Mouse (Mus musculus) neural tube, embryonic 14.5 days (tissue): ENCODE measurements around the gene Slc15a2. TPM values are rescaled to one million over a fixed set of nuclear protein-coding genes. Genes with fewer than 3 reads are reported as not detected.

Experiments used
- ATAC-seq: fragments of 200-750 bp; cut with Nextera tagmentation; 2 replicates; pipeline ENCODE4 v1.8.0; 2017; ENCODE audit warnings: low read depth, mild to moderate bottlenecking, moderate TSS enrichment, moderate library complexity
- H3K27ac ChIP-seq: fragments of 300-500 bp; sonication (generic); 2 replicates; pipeline ENCODE4 v1.5.1; 2014; ENCODE audit warnings: low read depth, mild to moderate bottlenecking, control low read depth, low read length, moderate library complexity, mixed read lengths
- H3K27me3 ChIP-seq: fragments of 300-500 bp; sonication (generic); 2 replicates; pipeline ENCODE4 v1.6.1; 2014; ENCODE audit warnings: low read length; ENCODE audit not compliant: control insufficient read depth, insufficient read depth
- H3K36me3 ChIP-seq: fragments of 300-500 bp; sonication (generic); 2 replicates; pipeline ENCODE4 v1.6.1; 2014; ENCODE audit warnings: low read length, mixed read lengths; ENCODE audit not compliant: control insufficient read depth, insufficient read depth
- H3K4me1 ChIP-seq: fragments of 300-500 bp; sonication (generic); 2 replicates; pipeline ENCODE4 v1.6.1; 2014; ENCODE audit warnings: low read length; ENCODE audit not compliant: control insufficient read depth, insufficient read depth
- H3K4me2 ChIP-seq: fragments of 300-500 bp; sonication (generic); 2 replicates; pipeline ENCODE4 v1.6.1; 2014; ENCODE audit warnings: mild to moderate bottlenecking, low read depth, low read length, control low read depth
- H3K4me3 ChIP-seq: fragments of 300-500 bp; sonication (generic); 2 replicates; pipeline ENCODE4 v1.5.1; 2014; ENCODE audit warnings: low read depth, low read length, control low read depth, mixed read lengths
- H3K9ac ChIP-seq: fragments of 300-500 bp; sonication (generic); replicated peaks from 2 replicates; pipeline ENCODE4 v1.6.1; 2014; ENCODE audit warnings: low read depth, mild to moderate bottlenecking, control low read depth, low read length, mixed read lengths
- H3K9me3 ChIP-seq: fragments of 300-500 bp; sonication (generic); 2 replicates; pipeline ENCODE4 v1.6.1; 2016; ENCODE audit warnings: low read length; ENCODE audit not compliant: control insufficient read depth
- WGBS: fragments of 180-500 bp; shearing (Covaris S2); extraction: QIAGEN DNeasy Blood & Tissue Kit; methylation state at CpG from one replicate; pipeline ENCODE4 v1.1.7; 2014; 5-methylcytosine and 5-hydroxymethylcytosine counted together
- polyA plus RNA-seq: library from polyadenylated mRNA; unstranded; fragments of >200 nt; fragmentation: Nextera tagmentation; extraction: Ambion mirVana; gene quantifications from 2 replicates; pipeline ENCODE4 v1.2.1, GENCODE M21; 2014

The Slc15a2 gene
- polyA plus RNA-seq, 1 experiment from 2014 or later, result 14.7 TPM

DNA sequence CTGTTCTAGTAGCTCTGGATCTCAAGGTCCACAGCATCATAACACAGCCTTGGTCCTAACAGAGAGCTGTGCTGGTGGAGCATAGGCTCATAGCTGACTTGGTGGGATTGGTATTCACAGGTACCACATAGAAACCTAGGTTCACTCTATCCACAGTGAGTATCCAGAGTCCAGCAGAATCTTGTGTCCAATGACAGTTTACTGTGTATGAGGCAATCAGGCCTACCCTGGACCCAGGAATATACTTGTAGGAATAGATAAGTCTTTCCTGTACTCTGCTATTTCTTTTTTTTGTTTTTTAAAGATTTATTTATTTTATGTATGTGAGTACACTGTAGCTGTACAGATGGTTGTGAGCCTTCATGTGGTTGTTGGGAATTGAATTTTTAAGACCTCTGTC is 32.2 kb upstream of the Slc15a2 start:
- no peaks in the 10 kb centered on the region for H3K9me3 ChIP-seq
- no peaks in the 10 kb centered on the region for H3K4me1 ChIP-seq
- H3K9ac ChIP-seq, result no peak overlapping the region
- no peak overlapping the region for H3K4me2 ChIP-seq
- H3K27me3 ChIP-seq, result no peaks in the 10 kb centered on the region
- ATAC-seq, result peak; percentile 42; the same call in 1 of the 2 replicates
- no peak overlapping the region for H3K4me3 ChIP-seq
- H3K27ac ChIP-seq, result no peak overlapping the region
- no peaks in the 10 kb centered on the region for H3K36me3 ChIP-seq

DNA sequence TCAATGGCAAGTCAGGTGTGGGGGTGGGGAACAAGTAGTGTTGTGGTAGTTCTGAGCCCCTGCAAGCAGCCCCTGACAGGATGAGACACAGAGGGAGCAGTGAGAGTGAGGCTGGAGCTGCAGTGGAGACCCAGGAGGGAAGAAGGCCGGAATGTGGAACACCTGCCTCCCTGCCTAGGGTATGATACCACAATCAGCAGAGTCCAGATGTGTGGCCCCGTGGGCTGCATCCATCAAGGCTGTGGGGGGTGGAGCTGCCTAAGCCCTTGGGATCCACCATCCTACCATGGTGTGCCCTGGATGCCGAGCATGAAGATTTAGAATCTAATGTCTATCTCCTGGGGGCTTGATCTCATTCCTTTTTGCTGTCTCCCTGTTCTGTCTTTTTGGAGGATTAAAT is 28.9 kb upstream of the Slc15a2 start:
- no peaks in the 10 kb centered on the region for H3K4me1 ChIP-seq
- WGBS, result 77% methylated on average over 3 of the region's 3 CpGs

DNA sequence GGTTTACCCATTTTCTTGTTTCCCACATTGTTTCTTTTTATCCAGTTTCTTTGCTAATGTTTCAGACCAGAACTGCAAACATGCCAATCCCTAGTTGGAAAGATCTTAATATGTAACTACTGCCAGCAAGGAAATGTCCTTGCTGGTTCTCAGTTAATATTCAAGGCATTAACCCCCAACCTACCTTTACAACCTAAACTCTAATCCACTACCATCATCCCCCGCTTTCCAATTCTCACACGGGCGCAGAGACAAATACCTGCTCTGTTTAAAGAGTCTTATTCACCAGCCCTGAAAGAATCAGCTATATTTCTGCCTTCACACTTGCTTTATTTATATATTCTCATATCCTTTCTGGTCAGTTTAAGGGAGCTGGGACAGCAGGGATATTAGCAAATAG is 23.9 kb upstream of the Slc15a2 start:
- no peaks in the 10 kb centered on the region for H3K36me3 ChIP-seq
- no peaks in the 10 kb centered on the region for H3K9me3 ChIP-seq
- no peak overlapping the region for H3K4me2 ChIP-seq
- no peak overlapping the region for H3K9ac ChIP-seq
- no peak overlapping the region for H3K27ac ChIP-seq
- ATAC-seq, result no peak
- H3K4me3 ChIP-seq, result no peak overlapping the region
- WGBS, result 85% methylated on average over 3 of the region's 3 CpGs
- no peaks in the 10 kb centered on the region for H3K4me1 ChIP-seq
- H3K27me3 ChIP-seq, result no peaks in the 10 kb centered on the region

More for the DNA sequence above, 28.9 kb upstream of the Slc15a2 start:
- no peaks in the 10 kb centered on the region for H3K27me3 ChIP-seq
- no peak for ATAC-seq
- H3K36me3 ChIP-seq, result no peaks in the 10 kb centered on the region
- no peak overlapping the region for H3K27ac ChIP-seq
- H3K9me3 ChIP-seq, result no peaks in the 10 kb centered on the region
- H3K9ac ChIP-seq, result no peak overlapping the region
- no peak overlapping the region for H3K4me3 ChIP-seq
- no peak overlapping the region for H3K4me2 ChIP-seq

DNA sequence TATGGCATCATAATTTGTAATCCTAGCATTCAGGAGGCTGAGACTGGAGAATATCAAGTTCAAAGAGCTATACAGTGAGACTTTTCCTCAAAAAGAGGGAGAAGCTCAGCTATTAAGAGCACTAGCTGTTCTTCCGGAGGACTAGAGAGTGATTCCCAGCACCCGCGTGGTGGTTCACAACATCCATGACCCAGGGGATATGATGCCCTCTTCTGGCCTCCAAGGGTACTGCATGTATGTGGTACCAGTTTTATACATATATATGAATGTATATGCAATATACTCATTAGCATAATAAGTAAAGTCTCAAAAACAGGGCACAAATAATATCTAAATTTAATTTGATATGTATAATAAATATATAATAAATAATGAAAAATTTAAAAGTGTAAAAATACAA is 17.6 kb upstream of the Slc15a2 start:
- H3K27me3 ChIP-seq, result no peaks in the 10 kb centered on the region
- no peak for ATAC-seq
- WGBS, result 83% methylated on average over 3 of the region's 3 CpGs

DNA sequence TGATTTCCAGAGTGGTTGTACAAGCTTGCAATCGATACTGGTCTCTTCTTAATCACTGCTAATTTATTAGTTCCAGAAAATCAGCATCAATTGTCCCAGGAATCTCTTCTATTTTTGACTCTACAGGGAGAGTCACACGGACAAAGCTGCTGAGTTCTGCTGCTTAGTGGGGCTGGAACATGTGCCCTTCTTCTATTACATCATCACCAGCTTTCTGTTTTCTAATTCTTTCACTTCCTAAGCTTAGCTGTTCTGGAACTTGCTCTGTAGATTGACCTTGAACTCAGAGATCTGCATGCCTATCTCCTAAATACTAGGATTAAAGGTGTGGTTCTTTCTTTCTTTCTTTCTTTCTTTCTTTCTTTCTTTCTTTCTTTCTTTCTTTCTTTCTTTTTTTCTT is 13.6 kb upstream of the Slc15a2 start:
- no peak overlapping the region for H3K4me3 ChIP-seq
- no peak for ATAC-seq
- no peaks in the 10 kb centered on the region for H3K36me3 ChIP-seq
- H3K27me3 ChIP-seq, result no peaks in the 10 kb centered on the region
- no peaks in the 10 kb centered on the region for H3K4me1 ChIP-seq
- H3K27ac ChIP-seq, result no peak overlapping the region
- H3K4me2 ChIP-seq, result no peak overlapping the region
- no peak overlapping the region for H3K9ac ChIP-seq
- H3K9me3 ChIP-seq, result no peaks in the 10 kb centered on the region
- WGBS, result 81% methylated on average over 2 of the region's 2 CpGs

More for the DNA sequence above, 17.6 kb upstream of the Slc15a2 start:
- Histone ChIP-seq H3K9me3 (no peaks in the 10 kb centered on the region), H3K36me3 (no peaks in the 10 kb centered on the region), H3K4me3 (no peak overlapping the region), H3K4me1 (no peaks in the 10 kb centered on the region), H3K9ac (no peak overlapping the region), H3K27ac (no peak overlapping the region), H3K4me2 (no peak overlapping the region)

DNA sequence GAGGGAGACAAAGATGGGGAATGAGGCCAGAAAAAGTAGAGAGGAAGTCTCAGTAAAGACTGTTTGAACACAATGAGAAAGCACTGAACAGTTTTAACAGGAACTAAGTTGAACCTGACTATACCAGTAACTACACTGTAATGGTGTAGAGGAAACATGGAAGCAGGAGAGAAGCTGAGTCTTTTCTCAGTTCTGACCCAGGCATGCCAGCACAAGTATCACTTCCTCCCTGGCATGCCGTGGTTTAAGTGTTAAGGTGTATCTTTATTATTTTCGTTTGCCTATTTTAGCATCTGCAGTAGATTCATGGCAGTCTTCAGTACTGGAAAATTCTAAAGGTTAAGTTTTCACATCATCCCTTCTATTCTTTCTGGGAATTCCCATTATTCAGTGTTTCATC is 10.2 kb upstream of the Slc15a2 start:
- WGBS, result 82% methylated on average over 2 of the region's 2 CpGs
- H3K27ac ChIP-seq, result no peak overlapping the region
- no peaks in the 10 kb centered on the region for H3K4me1 ChIP-seq
- H3K4me3 ChIP-seq, result no peak overlapping the region
- H3K9ac ChIP-seq, result no peak overlapping the region
- no peaks in the 10 kb centered on the region for H3K27me3 ChIP-seq
- no peaks in the 10 kb centered on the region for H3K9me3 ChIP-seq
- no peaks in the 10 kb centered on the region for H3K36me3 ChIP-seq
- no peak overlapping the region for H3K4me2 ChIP-seq
- no peak for ATAC-seq

DNA sequence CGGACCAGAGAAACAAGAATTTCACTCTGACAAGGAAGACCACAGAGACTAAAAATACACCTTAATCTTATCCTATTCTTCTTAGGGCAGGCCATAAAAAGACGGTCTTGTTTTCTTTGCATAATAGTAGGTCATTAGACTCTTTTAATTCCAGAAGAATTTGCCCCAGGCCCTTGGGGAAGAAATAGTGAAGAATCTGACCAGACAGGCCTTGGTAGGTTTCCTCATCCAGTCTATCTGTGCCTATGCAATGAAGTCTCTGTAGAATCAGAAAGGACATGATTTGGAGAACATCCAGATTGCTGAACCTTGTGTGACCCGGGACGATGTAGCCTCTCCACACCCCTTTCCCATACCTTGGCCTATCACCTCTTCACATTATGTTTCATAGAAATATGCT is 5.4 kb upstream of the Slc15a2 start:
- H3K27ac ChIP-seq, result no peak overlapping the region
- H3K9ac ChIP-seq, result no peak overlapping the region
- H3K4me1 ChIP-seq, result no peaks in the 10 kb centered on the region
- H3K27me3 ChIP-seq, result no peaks in the 10 kb centered on the region
- no peaks in the 10 kb centered on the region for H3K9me3 ChIP-seq
- no peaks in the 10 kb centered on the region for H3K36me3 ChIP-seq
- 92% methylated on average over 4 of the region's 4 CpGs for WGBS
- no peak overlapping the region for H3K4me3 ChIP-seq
- ATAC-seq, result no peak
- no peak overlapping the region for H3K4me2 ChIP-seq

DNA sequence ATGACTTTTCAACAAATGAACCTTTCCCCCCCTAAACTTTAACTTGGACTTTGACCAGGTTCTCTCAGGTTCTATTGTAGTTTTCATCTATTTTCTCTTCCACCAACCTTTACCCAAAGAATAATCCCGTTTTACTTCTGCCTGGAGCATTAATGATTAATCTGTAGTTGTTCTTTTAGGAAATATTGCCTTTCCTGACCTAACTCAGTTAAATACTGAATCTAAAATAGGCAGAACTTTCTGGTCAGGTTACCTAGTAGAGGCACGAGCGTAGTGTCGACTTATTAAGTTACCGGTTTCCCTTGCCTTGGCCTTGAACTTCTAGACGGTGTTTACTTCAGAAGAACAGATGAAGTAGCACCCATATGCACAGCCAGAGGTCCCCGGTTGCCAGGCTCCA is 1.7 kb upstream of the Slc15a2 start:
- no peaks in the 10 kb centered on the region for H3K4me1 ChIP-seq
- no peak for ATAC-seq
- H3K4me2 ChIP-seq, result no peak overlapping the region
- H3K27me3 ChIP-seq, result no peaks in the 10 kb centered on the region
- no peak overlapping the region for H3K9ac ChIP-seq
- no peaks in the 10 kb centered on the region for H3K36me3 ChIP-seq
- no peak overlapping the region for H3K27ac ChIP-seq
- H3K4me3 ChIP-seq, result no peak overlapping the region
- WGBS, result 92% methylated on average over 7 of the region's 7 CpGs
- H3K9me3 ChIP-seq, result no peaks in the 10 kb centered on the region

DNA sequence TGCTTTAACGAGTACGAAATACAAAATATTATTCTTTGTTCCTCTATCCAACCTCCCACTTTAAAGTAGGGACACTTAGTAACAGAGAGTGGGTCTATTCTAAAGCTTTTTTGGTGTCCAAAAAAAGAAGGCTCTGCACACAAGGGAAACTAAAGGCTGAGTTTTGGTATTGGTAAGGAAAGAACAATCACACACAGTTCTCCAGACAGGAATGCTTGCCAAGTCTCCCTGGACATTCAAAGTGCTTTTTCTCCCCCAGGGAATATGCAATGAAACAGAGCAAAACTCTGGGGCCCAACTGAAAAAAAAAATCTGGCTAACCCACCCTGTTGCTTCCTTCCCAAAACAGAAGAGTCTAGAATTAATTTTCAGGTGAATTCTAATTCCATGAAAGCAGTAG is 616 bp downstream of the Slc15a2 start:
- H3K27ac ChIP-seq, result no peak overlapping the region
- no peaks in the 10 kb centered on the region for H3K4me1 ChIP-seq
- ATAC-seq, result no peak
- H3K27me3 ChIP-seq, result no peaks in the 10 kb centered on the region
- H3K4me2 ChIP-seq, result no peak overlapping the region; the same call in 1 of the 2 replicates
- peak overlapping the region; percentile 9; the same call in 1 of the 2 replicates for H3K4me3 ChIP-seq
- no peak overlapping the region for H3K9ac ChIP-seq
- no peaks in the 10 kb centered on the region for H3K9me3 ChIP-seq
- H3K36me3 ChIP-seq, result no peaks in the 10 kb centered on the region
- 73% methylated on average over 2 of the region's 2 CpGs for WGBS

DNA sequence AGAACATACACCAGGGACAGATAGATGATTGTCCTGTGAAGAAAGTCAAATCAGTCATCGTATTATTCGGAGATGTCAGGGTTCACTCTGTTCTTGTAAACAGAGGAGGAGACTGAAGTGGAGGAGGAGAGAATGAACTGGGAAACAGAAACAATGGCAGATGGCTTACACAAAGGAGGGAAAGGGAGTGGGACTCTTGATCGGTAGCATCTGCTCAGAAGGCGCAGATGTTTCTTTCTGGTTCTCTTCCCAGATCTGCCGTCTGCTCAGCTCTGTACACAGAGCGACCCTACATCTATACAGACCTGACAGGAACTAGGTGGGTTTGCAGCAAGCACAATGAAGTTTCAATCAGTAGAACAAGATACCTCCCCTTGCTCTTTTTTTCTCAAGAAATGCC is 9.1 kb downstream of the Slc15a2 start:
- Histone ChIP-seq H3K4me2 (no peak overlapping the region), H3K4me1 (no peaks in the 10 kb centered on the region), H3K27ac (no peak overlapping the region), H3K36me3 (no peaks in the 10 kb centered on the region), H3K27me3 (no peaks in the 10 kb centered on the region), H3K4me3 (no peak overlapping the region), H3K9me3 (no peaks in the 10 kb centered on the region), H3K9ac (no peak overlapping the region)
- ATAC-seq, result no peak
- WGBS, result 63% methylated on average over 6 of the region's 6 CpGs
